Mouse (Mus musculus): Measurements from ENCODE around the gene Phkg1.

- TF ChIP-seq CTCF (IDR thresholded peaks at IDR 0.05; ENCODE audit: low read depth, low read length) (no peak), GATA1 (IDR thresholded peaks at IDR 0.05; ENCODE audit: borderline replicate concordance, low read length) (no peak), TAL1 (conservative IDR thresholded peaks at IDR 0.05; ENCODE audit: low read depth, low read length) (no peak), GATA2 (IDR thresholded peaks at IDR 0.05; ENCODE audit: borderline replicate concordance, low read depth, low read length) (no peak), POLR2AphosphoS5 (IDR thresholded peaks at IDR 0.05; ENCODE audit: insufficient replicate concordance, low read depth, low read length) (no peak)
Observed at GRCm38 (mm10) chr5:129865841-129866240, 32.5 kb downstream of the Phkg1 start.

Data from G1E (cell line).